Mouse (Mus musculus): Measurements from ENCODE around the gene Tmem145. TPM values are rescaled to one million over a fixed set of nuclear protein-coding genes. Genes with fewer than 3 reads are reported as not detected.

The Tmem145 gene
- polyA plus RNA-seq, 1 experiment = 0.28 TPM

GRCm38 (mm10) chr7:25282731-25283211, 23.1 kb upstream of the Tmem145 start:
- TF ChIP-seq POLR2A (IDR thresholded peaks at IDR 0.05; ENCODE audit: low read depth, low read length) (no peak), CTCF (conservative IDR thresholded peaks at IDR 0.05; ENCODE audit: insufficient read depth, insufficient read length, low read depth, low read length) (no peak)
- peak overlapping the region; percentile 21; the same call in 1 of the 2 replicates for H3K27ac ChIP-seq (ENCODE audit: insufficient read depth, low read depth, low read length)
- H3K27me3 ChIP-seq (replicated peaks; ENCODE audit: control insufficient read depth, insufficient read depth, low read length) = no peaks in the 10 kb centered on the region
- DNase-seq = peak; percentile 57
- peaks cover 23% of the 10 kb centered on the region for H3K4me1 ChIP-seq (ENCODE audit: control insufficient read depth, insufficient read depth, low read length)
- H3K36me3 ChIP-seq (ENCODE audit: control insufficient read depth, insufficient read depth, low read length) = no peaks in the 10 kb centered on the region; the same call in 1 of the 2 replicates
- H3K4me3 ChIP-seq (ENCODE audit: insufficient read depth, low read depth, low read length) = peak overlapping the region; percentile 67
- 1% methylated on average over 30 of the region's 36 CpGs for WGBS

GRCm38 (mm10) chr7:25283637-25284036, 22.3 kb upstream of the Tmem145 start:
- TF ChIP-seq POLR2A (IDR thresholded peaks at IDR 0.05; ENCODE audit: low read depth, low read length) = no peak
- TF ChIP-seq CTCF (conservative IDR thresholded peaks at IDR 0.05; ENCODE audit: insufficient read depth, insufficient read length, low read depth, low read length) = no peak
- Histone ChIP-seq H3K36me3 (ENCODE audit: control insufficient read depth, insufficient read depth, low read length) (no peaks in the 10 kb centered on the region; the same call in 1 of the 2 replicates), H3K27me3 (replicated peaks; ENCODE audit: control insufficient read depth, insufficient read depth, low read length) (no peaks in the 10 kb centered on the region), H3K4me3 (ENCODE audit: insufficient read depth, low read depth, low read length) (no peak overlapping the region), H3K4me1 (ENCODE audit: control insufficient read depth, insufficient read depth, low read length) (peaks cover 20% of the 10 kb centered on the region), H3K27ac (ENCODE audit: insufficient read depth, low read depth, low read length) (no peak overlapping the region)
- 53% methylated on average over 5 of the region's 5 CpGs for WGBS
- no peak for DNase-seq

DNA sequence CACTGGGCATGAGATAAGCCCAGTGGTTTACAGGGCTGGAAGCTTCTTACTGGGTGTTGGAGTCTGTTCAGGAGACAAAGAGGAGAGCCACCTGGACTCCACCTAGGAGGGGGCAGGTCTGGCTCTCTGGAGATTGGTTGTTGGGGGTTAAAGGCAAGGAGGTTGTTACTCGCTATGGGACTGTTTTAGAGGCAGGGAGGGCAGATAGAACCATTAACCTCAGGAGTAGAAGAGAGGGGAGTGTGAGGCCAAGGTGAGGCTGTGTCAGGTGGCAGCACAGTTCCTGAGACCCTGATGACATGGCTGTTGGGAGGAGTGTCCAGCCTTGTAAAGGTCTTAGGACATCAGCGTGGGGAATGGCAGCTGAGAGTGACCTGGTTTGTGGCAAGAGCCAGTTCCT, 21.7 kb upstream of the Tmem145 start:
- Histone ChIP-seq H3K27me3 (replicated peaks; ENCODE audit: control insufficient read depth, insufficient read depth, low read length) (no peaks in the 10 kb centered on the region), H3K4me1 (ENCODE audit: control insufficient read depth, insufficient read depth, low read length) (peaks cover 20% of the 10 kb centered on the region), H3K36me3 (ENCODE audit: control insufficient read depth, insufficient read depth, low read length) (no peaks in the 10 kb centered on the region; the same call in 1 of the 2 replicates), H3K27ac (ENCODE audit: insufficient read depth, low read depth, low read length) (no peak overlapping the region), H3K4me3 (ENCODE audit: insufficient read depth, low read depth, low read length) (no peak overlapping the region)
- WGBS = 63% methylated on average over 2 of the region's 2 CpGs
- no peak for DNase-seq
- TF ChIP-seq CTCF (conservative IDR thresholded peaks at IDR 0.05; ENCODE audit: insufficient read depth, insufficient read length, low read depth, low read length) = no peak
- no peak for TF ChIP-seq POLR2A (IDR thresholded peaks at IDR 0.05; ENCODE audit: low read depth, low read length)

- Histone ChIP-seq H3K4me3 (ENCODE audit: insufficient read depth, low read depth, low read length) (no peak overlapping the region), H3K27ac (ENCODE audit: insufficient read depth, low read depth, low read length) (no peak overlapping the region), H3K27me3 (replicated peaks; ENCODE audit: control insufficient read depth, insufficient read depth, low read length) (no peaks in the 10 kb centered on the region), H3K36me3 (ENCODE audit: control insufficient read depth, insufficient read depth, low read length) (no peaks in the 10 kb centered on the region; the same call in 1 of the 2 replicates), H3K4me1 (ENCODE audit: control insufficient read depth, insufficient read depth, low read length) (peaks cover 20% of the 10 kb centered on the region)
- no peak for DNase-seq
- WGBS = 53% methylated on average over 5 of the region's 5 CpGs
- no peak for TF ChIP-seq CTCF (conservative IDR thresholded peaks at IDR 0.05; ENCODE audit: insufficient read depth, insufficient read length, low read depth, low read length)
- TF ChIP-seq POLR2A (IDR thresholded peaks at IDR 0.05; ENCODE audit: low read depth, low read length) = no peak
Observed at GRCm38 (mm10) chr7:25284766-25285165, 21.1 kb upstream of the Tmem145 start.

DNA sequence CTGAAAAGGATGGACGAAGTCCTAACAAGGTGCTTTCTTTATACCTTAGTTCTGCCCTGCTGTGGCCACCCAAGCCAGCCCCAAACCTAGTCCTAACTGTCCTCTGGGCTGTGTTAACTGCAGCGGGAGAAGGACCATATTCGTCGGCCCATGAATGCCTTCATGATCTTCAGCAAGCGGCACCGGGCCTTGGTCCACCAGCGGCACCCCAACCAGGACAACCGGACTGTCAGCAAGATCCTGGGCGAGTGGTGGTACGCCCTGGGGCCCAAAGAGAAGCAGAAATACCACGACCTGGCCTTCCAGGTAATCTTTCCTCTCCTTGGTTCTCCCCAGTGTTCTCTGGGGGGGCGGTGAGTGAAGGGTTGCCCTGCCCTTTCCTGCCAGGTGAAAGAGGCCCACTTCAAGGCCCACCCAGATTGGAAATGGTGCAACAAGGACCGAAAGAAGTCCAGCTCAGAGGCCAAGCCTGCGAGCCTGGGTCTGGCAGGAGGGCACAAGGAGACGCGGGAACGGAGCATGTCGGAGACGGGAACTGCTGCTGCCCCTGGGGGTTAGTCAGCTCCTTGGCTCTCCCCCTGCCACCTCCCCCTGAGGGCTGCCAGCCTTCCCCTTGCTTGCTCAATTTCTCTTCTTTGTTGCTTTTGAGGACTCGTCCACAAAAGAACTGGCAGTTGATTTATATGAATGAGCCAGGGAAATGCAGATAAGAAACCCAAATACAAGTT, 20.2 kb upstream of the Tmem145 start:
- TF ChIP-seq POLR2A (IDR thresholded peaks at IDR 0.05; ENCODE audit: low read depth, low read length) = no peak
- TF ChIP-seq CTCF (conservative IDR thresholded peaks at IDR 0.05; ENCODE audit: insufficient read depth, insufficient read length, low read depth, low read length) = no peak
- Histone ChIP-seq H3K4me3 (ENCODE audit: insufficient read depth, low read depth, low read length) (no peak overlapping the region), H3K27me3 (replicated peaks; ENCODE audit: control insufficient read depth, insufficient read depth, low read length) (no peaks in the 10 kb centered on the region), H3K27ac (ENCODE audit: insufficient read depth, low read depth, low read length) (no peak overlapping the region), H3K36me3 (ENCODE audit: control insufficient read depth, insufficient read depth, low read length) (no peaks in the 10 kb centered on the region; the same call in 1 of the 2 replicates), H3K4me1 (ENCODE audit: control insufficient read depth, insufficient read depth, low read length) (peaks cover 15% of the 10 kb centered on the region)
- DNase-seq = no peak
- 92% methylated on average over 20 of the region's 20 CpGs for WGBS

DNA sequence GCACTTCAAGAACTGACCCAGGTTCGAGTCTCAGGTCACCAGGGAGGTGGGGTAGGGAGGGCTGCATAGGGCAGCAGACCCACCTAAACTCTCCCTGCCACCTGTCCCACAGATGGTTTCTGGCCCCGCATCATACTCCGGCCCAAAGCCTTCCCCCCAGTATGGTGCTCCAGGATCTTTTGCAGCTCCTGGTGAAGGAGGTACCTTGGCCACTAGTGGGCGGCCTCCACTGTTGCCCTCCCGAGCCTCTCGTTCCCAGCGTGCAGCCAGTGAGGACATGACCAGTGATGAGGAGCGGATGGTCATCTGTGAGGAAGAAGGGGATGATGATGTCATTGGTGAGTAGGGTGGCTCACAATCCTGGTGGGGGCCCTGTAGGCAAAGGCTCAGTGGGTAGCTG, 18.9 kb upstream of the Tmem145 start:
- Histone ChIP-seq H3K27ac (ENCODE audit: insufficient read depth, low read depth, low read length) (no peak overlapping the region), H3K27me3 (replicated peaks; ENCODE audit: control insufficient read depth, insufficient read depth, low read length) (no peaks in the 10 kb centered on the region), H3K36me3 (ENCODE audit: control insufficient read depth, insufficient read depth, low read length) (no peaks in the 10 kb centered on the region; the same call in 1 of the 2 replicates), H3K4me1 (ENCODE audit: control insufficient read depth, insufficient read depth, low read length) (0 out of 2 replicates have a peak, but pooled peaks cover 6% of the 10 kb centered on the region), H3K4me3 (ENCODE audit: insufficient read depth, low read depth, low read length) (no peak overlapping the region)
- no peak; the same call in 1 of the 2 replicates for TF ChIP-seq CTCF (conservative IDR thresholded peaks at IDR 0.05; ENCODE audit: insufficient read depth, insufficient read length, low read depth, low read length)
- TF ChIP-seq POLR2A (IDR thresholded peaks at IDR 0.05; ENCODE audit: low read depth, low read length) = no peak
- no peak for DNase-seq
- WGBS = 79% methylated on average over 8 of the region's 8 CpGs

GRCm38 (mm10) chr7:25288011-25288410, 17.9 kb upstream of the Tmem145 start:
- no peak for DNase-seq
- TF ChIP-seq CTCF (conservative IDR thresholded peaks at IDR 0.05; ENCODE audit: insufficient read depth, insufficient read length, low read depth, low read length) (no peak), POLR2A (IDR thresholded peaks at IDR 0.05; ENCODE audit: low read depth, low read length) (no peak)
- 0 out of 2 replicates have a peak, but pooled peaks cover 4% of the 10 kb centered on the region for H3K4me1 ChIP-seq (ENCODE audit: control insufficient read depth, insufficient read depth, low read length)
- no peak overlapping the region for H3K4me3 ChIP-seq (ENCODE audit: insufficient read depth, low read depth, low read length)
- whole genome bisulfite sequencing = 87% methylated on average over 12 of the region's 12 CpGs
- H3K27me3 ChIP-seq (replicated peaks; ENCODE audit: control insufficient read depth, insufficient read depth, low read length) = no peaks in the 10 kb centered on the region
- no peak overlapping the region for H3K27ac ChIP-seq (ENCODE audit: insufficient read depth, low read depth, low read length)
- H3K36me3 ChIP-seq (ENCODE audit: control insufficient read depth, insufficient read depth, low read length) = no peaks in the 10 kb centered on the region; the same call in 1 of the 2 replicates
